Mouse (Mus musculus): ENCODE data around the gene Pde1a.

GRCm38 (mm10) chr2:79883631-79884350, 245.5 kb downstream of the Pde1a start:
- no peak for TF ChIP-seq ZC3H11A (IDR thresholded peaks at IDR 0.05; ENCODE audit: borderline replicate concordance, low read depth, low read length)
- no peak for TF ChIP-seq ZNF384 (IDR thresholded peaks at IDR 0.05; ENCODE audit: low read depth, low read length)
- no peak for TF ChIP-seq HCFC1 (IDR thresholded peaks at IDR 0.05; ENCODE audit: borderline replicate concordance, insufficient read depth, low read length)
- no peak for TF ChIP-seq CHD2 (IDR thresholded peaks at IDR 0.05; ENCODE audit: low read depth, low read length)
- no peak for TF ChIP-seq MAFK (IDR thresholded peaks at IDR 0.05; ENCODE audit: insufficient read depth, low read depth, low read length)

Measured in ES-E14 (cell line).